Mouse (Mus musculus): ENCODE measurements around the gene Mapk1.

Mapk1 gene

GRCm38 (mm10) chr16:17086241-17086640, 103.1 kb downstream of the Mapk1 start:
- no peak for DNase-seq (ENCODE audit: low spot score)

DNA sequence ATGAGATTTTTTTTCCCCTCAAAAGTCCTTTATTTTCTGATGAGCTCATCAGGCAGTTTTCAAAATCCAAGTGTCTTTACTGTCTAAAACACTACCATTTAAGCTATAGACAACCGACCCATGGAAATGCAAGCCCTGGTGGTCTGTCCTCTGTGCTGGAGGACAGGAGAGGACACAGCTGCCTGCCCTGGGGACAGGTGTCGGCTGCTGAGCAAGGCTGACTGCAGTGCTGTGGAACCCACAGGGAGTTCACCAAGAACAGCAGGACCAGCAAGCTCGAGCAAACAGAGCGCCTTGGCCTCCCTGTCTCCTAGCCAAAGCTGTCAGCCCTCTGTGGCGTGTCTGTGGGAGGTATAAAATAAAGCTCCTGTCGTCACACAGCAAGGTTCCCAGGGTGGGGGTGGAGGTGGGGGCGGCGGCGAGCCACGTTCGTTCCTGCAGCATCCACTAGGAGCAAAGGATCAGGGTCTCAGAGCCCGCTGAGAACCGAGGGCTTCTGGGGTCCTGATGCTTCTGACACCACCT, 103.5 kb downstream of the Mapk1 start:
- DNase-seq (ENCODE audit: low spot score) = no peak

DNA sequence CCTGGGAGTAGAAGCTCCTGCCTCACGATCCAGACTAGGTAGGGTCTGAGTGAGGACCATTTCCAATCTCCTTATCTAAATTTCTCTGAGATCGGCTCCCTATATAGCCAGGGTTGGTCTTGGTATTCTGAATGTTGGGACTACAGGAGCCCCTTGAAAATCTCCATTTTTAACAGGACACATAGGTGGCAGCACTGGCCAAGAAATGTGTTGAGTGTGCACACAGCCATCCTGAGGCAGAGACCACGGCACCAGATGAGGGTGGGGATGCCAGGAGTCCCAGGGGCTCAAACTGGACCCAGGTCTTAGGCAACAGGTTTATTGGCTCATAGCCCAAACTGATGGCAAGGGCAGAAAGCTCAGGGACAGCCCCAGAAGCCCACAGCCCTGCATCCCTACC, 105.2 kb downstream of the Mapk1 start:
- no peak for DNase-seq (ENCODE audit: low spot score)

DNA sequence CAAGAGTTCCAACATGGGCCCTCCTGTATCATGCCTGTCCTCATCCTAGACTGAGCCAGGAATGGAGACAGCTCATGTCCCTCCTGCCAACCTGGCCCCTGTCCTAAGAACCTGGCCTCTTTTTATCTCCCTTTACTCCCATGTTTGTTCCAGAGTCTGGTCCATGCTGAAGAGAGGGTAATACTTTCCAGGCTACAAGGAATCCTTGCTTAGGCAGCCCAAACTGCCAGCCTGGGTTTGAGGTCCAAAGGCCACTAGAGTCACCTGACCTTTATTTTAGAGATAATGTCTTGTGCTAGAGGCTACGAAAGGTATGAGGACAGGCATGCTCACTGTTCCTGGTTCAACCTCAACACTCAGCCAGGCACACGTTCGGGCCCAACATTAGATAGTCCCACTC, 113.8 kb downstream of the Mapk1 start:
- no peak for DNase-seq (ENCODE audit: low spot score)

Data from spleen, adult 12 weeks (tissue).